Mouse (Mus musculus): ENCODE measurements around the gene Myo3a.

DNA sequence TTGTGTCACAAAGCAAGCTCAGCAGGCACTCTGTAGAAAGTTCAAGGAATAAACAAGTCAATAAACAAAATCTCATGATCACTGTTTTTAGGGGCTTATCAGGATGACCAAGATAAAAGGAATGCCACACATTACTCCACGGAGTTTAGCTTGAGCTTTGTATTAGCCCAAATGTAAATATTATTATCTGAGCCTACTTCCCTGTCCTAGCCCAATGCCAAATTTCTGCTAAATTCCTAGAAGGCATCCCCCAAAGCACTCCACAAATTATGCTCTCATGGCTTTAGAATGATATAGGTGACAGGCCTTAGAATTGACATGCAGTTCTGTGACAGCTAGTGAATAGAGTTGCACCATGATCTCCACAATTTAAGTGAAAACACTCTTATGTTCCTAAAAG is 58.5 kb downstream of the Myo3a start:
- TF ChIP-seq GATA1 (IDR thresholded peaks at IDR 0.05; ENCODE audit: low read length), result no peak
- no peak for TF ChIP-seq TAL1 (IDR thresholded peaks at IDR 0.05; ENCODE audit: low read length)
